Mouse (Mus musculus): ENCODE measurements at regions not wholly inside any gene's neighbourhood (a gene's known extent, or its start where the extent isn't known, plus 50 kb on each side); places are given as distances from the start of the nearest gene placed in this dataset.

DNA sequence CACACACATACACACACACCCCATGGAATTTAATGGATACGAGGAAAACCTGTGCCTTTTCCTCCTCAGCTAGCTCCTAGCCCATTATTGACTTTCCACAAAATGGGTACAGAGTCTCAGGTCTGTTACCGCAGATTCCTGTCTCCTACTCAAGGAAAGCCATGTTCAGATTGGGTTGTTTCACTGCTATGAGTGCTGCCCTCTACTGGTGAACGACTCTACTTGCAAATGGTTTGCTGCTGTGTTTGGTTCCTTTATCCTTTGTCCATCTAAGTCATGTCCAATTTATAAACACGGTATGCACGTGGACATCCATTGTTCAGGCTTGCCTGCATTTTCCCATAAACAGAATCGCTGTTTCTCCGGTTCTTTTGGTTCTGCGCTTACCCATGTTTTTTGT is 144.4 kb upstream of the Acsl4 start:
- H3K4me3 ChIP-seq (replicated peaks; ENCODE audit: low read length): no peak overlapping the region
- no peak overlapping the region for H3K4me2 ChIP-seq (ENCODE audit: low read depth, low read length)
- H3K27me3 ChIP-seq (ENCODE audit: control insufficient read depth, insufficient read depth, low read length): peaks cover 3% of the 10 kb centered on the region; the same call in 1 of the 2 replicates
- WGBS: 34% methylated on average over 8 of the region's 8 CpGs
- no peak overlapping the region for H3K27ac ChIP-seq (ENCODE audit: low read length)
- no peaks in the 10 kb centered on the region for H3K36me3 ChIP-seq (ENCODE audit: control insufficient read depth, insufficient read depth, low read length)
- no peak overlapping the region for H3K9ac ChIP-seq (ENCODE audit: low read length)
- no peak for ATAC-seq (ENCODE audit: insufficient read depth, low FRiP score)
- no peaks in the 10 kb centered on the region for H3K9me3 ChIP-seq (replicated peaks; ENCODE audit: control insufficient read depth, low read length)
- H3K4me1 ChIP-seq (ENCODE audit: control insufficient read depth, insufficient read depth, low read length): no peaks in the 10 kb centered on the region

DNA sequence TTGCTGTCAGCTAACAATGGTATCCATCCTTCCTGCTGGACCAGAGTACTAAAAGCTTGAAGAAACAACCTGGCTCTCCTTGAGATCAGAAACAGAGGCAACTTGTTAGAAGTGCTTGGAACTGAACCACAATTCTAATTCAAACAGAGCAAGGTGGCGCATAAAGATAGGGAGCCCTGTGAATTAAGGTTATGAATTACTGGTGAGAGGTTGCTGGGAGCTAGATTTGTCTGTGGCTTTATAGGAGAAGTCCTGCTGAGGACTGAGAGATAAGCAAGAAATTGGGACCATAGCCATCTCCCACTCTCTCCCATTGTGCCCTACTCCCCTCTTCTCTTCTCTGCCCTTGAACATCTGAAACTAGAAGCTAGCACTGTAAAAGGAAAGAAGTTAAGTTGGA is 145.2 kb upstream of the Acsl4 start:
- H3K27ac ChIP-seq (ENCODE audit: low read length): no peak overlapping the region
- H3K4me2 ChIP-seq (ENCODE audit: low read depth, low read length): no peak overlapping the region
- H3K4me3 ChIP-seq (replicated peaks; ENCODE audit: low read length): no peak overlapping the region
- H3K36me3 ChIP-seq (ENCODE audit: control insufficient read depth, insufficient read depth, low read length): no peaks in the 10 kb centered on the region
- H3K9ac ChIP-seq (ENCODE audit: low read length): no peak overlapping the region
- no peaks in the 10 kb centered on the region for H3K4me1 ChIP-seq (ENCODE audit: control insufficient read depth, insufficient read depth, low read length)
- peaks cover 3% of the 10 kb centered on the region; the same call in 1 of the 2 replicates for H3K27me3 ChIP-seq (ENCODE audit: control insufficient read depth, insufficient read depth, low read length)
- 96% methylated on average over 1 of the region's 1 CpGs for WGBS
- H3K9me3 ChIP-seq (replicated peaks; ENCODE audit: control insufficient read depth, low read length): no peaks in the 10 kb centered on the region
- no peak for ATAC-seq (ENCODE audit: insufficient read depth, low FRiP score)

DNA sequence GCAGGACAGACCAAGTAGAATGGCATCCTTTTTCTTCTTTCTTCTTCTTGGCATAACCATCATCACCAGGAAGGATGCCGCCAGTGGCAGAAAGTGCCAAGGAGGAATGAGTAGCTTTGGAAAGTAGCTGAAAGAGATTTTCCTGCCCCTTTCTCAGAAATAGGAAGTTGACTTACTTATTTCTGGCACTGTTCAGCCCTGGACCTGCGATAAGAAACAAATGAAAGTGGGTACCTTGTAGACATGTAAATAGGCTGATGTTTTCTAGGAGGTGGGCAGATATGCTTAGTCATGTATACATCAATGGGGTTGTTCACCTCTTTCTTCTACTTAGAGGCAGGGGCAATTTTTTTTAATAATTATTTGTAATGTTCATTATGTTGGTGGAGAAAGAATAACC is 145.3 kb upstream of the Tmem164 start:
- no peak overlapping the region for H3K4me3 ChIP-seq (replicated peaks; ENCODE audit: low read length)
- H3K27me3 ChIP-seq (ENCODE audit: control insufficient read depth, insufficient read depth, low read length): peaks cover 3% of the 10 kb centered on the region; the same call in 1 of the 2 replicates
- no peak overlapping the region for H3K27ac ChIP-seq (ENCODE audit: low read length)
- H3K4me2 ChIP-seq (ENCODE audit: low read depth, low read length): no peak overlapping the region
- no peak overlapping the region for H3K9ac ChIP-seq (ENCODE audit: low read length)
- no peak for ATAC-seq (ENCODE audit: insufficient read depth, low FRiP score)
- H3K9me3 ChIP-seq (replicated peaks; ENCODE audit: control insufficient read depth, low read length): no peaks in the 10 kb centered on the region
- 90% methylated on average over 2 of the region's 2 CpGs for WGBS
- no peaks in the 10 kb centered on the region for H3K36me3 ChIP-seq (ENCODE audit: control insufficient read depth, insufficient read depth, low read length)
- H3K4me1 ChIP-seq (ENCODE audit: control insufficient read depth, insufficient read depth, low read length): no peaks in the 10 kb centered on the region

DNA sequence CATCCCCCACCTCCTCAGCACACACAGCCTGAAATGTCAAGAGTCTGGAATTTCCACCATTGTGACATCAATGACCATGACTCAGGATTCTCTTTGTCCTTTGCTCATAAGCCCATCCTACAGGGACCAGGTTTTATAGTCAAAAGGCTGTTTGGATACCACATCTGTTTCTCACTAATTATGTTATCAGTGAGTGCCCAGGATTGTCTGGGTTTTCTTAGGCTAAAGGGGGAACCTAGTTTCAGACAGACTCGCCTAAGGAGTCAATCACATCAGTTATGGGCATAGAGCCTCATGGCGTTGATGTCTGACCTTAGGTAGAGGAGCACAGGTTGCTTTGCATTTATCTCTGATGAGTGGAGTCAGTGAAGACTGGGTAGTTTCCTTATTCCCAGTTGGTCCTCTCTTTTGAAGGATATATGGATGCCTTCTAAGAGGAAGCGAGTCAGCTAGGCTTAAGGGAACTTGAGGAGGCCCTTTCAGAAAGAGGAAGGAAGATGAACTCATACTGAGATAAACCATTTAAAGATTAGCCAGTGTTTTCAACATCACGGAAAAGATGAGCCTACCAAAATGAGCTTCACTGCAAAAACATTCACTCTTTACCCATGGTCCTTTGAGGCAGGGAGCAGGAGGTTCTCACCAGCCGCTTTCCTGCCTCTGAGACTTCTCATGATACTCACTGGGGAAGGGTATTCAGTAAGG is 143.8 kb upstream of the Tmem164 start:
- no peaks in the 10 kb centered on the region for H3K9me3 ChIP-seq (replicated peaks; ENCODE audit: control insufficient read depth, low read length)
- 74% methylated on average over 5 of the region's 5 CpGs for WGBS
- no peak overlapping the region for H3K4me3 ChIP-seq (replicated peaks; ENCODE audit: low read length)
- ATAC-seq (ENCODE audit: insufficient read depth, low FRiP score): no peak
- no peak overlapping the region for H3K9ac ChIP-seq (ENCODE audit: low read length)
- H3K27ac ChIP-seq (ENCODE audit: low read length): no peak overlapping the region
- no peak overlapping the region for H3K4me2 ChIP-seq (ENCODE audit: low read depth, low read length)
- H3K27me3 ChIP-seq (ENCODE audit: control insufficient read depth, insufficient read depth, low read length): peaks cover 3% of the 10 kb centered on the region; the same call in 1 of the 2 replicates
- H3K36me3 ChIP-seq (ENCODE audit: control insufficient read depth, insufficient read depth, low read length): no peaks in the 10 kb centered on the region
- no peaks in the 10 kb centered on the region for H3K4me1 ChIP-seq (ENCODE audit: control insufficient read depth, insufficient read depth, low read length)

DNA sequence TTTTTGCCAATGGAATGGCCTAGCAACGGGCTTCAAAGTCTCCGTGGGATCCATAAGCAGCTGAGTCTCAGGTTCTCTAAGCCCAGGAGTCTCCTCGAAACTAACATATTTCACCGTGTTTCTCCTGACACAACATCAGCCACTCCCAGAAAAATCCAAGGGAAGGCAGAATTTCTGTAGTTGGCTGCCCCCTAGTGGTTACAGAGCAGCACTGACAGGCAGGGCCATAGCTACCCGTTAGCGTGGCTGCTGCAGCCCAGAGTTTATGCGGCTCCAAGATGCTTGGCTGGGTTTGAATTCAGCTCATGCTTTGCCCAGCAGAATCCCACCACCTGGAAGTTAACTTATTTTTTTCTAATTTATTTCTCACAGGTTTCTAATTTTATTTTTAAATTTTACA is 140.9 kb upstream of the Tmem164 start:
- Histone ChIP-seq H3K27ac (ENCODE audit: low read length) (no peak overlapping the region), H3K4me1 (ENCODE audit: control insufficient read depth, insufficient read depth, low read length) (no peaks in the 10 kb centered on the region), H3K9me3 (replicated peaks; ENCODE audit: control insufficient read depth, low read length) (no peaks in the 10 kb centered on the region), H3K9ac (ENCODE audit: low read length) (no peak overlapping the region), H3K36me3 (ENCODE audit: control insufficient read depth, insufficient read depth, low read length) (no peaks in the 10 kb centered on the region), H3K27me3 (ENCODE audit: control insufficient read depth, insufficient read depth, low read length) (no peaks in the 10 kb centered on the region), H3K4me2 (ENCODE audit: low read depth, low read length) (peak overlapping the region; percentile 42), H3K4me3 (replicated peaks; ENCODE audit: low read length) (no peak overlapping the region)
- 11% methylated on average over 7 of the region's 7 CpGs for WGBS
- peak; percentile 60; the same call in 1 of the 2 replicates for ATAC-seq (ENCODE audit: insufficient read depth, low FRiP score)

DNA sequence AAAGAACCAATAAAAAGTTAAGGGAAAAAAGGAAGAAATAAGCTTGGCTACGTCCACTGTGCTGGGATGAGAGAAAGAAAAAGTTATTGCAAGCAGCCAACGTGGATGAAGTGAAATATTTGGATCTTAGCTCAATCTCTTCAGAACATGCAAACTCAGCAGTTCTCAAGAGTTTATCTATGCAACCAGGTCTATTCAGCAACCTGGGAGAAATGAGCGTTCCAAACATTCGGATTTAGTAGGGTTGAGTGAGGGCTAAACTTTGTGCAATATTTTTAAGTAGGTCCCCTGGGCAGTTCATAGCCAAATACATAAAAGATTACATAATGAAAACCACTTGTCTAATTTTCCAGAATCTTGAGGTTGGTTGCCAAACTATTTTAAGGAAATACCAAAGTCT is 129.0 kb upstream of the Tmem164 start:
- Histone ChIP-seq H3K9ac (ENCODE audit: low read length) (no peak overlapping the region), H3K4me1 (ENCODE audit: control insufficient read depth, insufficient read depth, low read length) (no peaks in the 10 kb centered on the region), H3K27ac (ENCODE audit: low read length) (no peak overlapping the region), H3K4me2 (ENCODE audit: low read depth, low read length) (no peak overlapping the region), H3K27me3 (ENCODE audit: control insufficient read depth, insufficient read depth, low read length) (no peaks in the 10 kb centered on the region), H3K36me3 (ENCODE audit: control insufficient read depth, insufficient read depth, low read length) (no peaks in the 10 kb centered on the region), H3K4me3 (replicated peaks; ENCODE audit: low read length) (no peak overlapping the region), H3K9me3 (replicated peaks; ENCODE audit: control insufficient read depth, low read length) (no peaks in the 10 kb centered on the region)
- WGBS: 70% methylated on average over 4 of the region's 4 CpGs
- ATAC-seq (ENCODE audit: insufficient read depth, low FRiP score): no peak

DNA sequence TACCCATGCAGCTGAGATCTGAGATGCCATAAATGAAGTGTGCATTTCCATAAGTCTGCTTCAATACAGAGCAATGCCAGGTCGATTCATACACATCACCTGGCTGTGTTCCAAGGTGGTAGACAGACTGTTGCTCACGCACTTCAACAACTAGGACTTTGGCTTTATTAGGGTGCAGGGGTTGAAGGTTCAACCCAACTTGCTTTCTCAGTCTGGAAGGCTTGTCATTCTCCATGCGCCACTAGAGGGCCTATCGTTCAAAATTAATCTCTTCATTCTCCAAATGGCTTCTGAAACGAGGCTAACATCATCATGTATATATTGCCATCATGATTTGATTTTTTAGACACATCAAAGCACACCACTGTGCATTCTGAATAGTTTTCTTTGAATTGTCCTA is 127.0 kb upstream of the Tmem164 start:
- no peak for ATAC-seq (ENCODE audit: insufficient read depth, low FRiP score)
- Histone ChIP-seq H3K4me1 (ENCODE audit: control insufficient read depth, insufficient read depth, low read length) (no peaks in the 10 kb centered on the region), H3K27me3 (ENCODE audit: control insufficient read depth, insufficient read depth, low read length) (no peaks in the 10 kb centered on the region), H3K9me3 (replicated peaks; ENCODE audit: control insufficient read depth, low read length) (no peaks in the 10 kb centered on the region), H3K27ac (ENCODE audit: low read length) (no peak overlapping the region), H3K4me2 (ENCODE audit: low read depth, low read length) (no peak overlapping the region), H3K4me3 (replicated peaks; ENCODE audit: low read length) (no peak overlapping the region), H3K9ac (ENCODE audit: low read length) (no peak overlapping the region), H3K36me3 (ENCODE audit: control insufficient read depth, insufficient read depth, low read length) (no peaks in the 10 kb centered on the region)
- WGBS: 9% methylated on average over 5 of the region's 5 CpGs

DNA sequence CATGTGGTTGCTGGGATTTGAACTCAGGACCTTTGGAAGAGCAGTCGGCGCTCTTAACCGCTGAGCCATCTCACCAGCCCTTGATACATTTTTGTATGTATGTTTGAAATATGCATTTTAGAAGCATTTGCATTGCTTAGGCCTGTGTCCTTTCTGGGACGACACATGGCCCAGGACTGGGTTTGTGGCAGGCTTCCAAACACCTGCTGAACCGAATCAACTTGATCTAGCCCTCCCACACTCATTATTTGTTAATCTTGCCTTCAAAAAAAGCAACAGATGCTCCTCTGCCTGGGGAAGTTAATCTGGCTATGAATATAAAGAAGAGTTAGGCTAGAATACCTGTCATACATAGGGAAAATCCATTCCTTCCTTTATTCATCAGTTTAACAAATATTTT is 123.7 kb upstream of the Tmem164 start:
- H3K27me3 ChIP-seq (ENCODE audit: control insufficient read depth, insufficient read depth, low read length): peaks cover 4% of the 10 kb centered on the region; the same call in 1 of the 2 replicates
- H3K9ac ChIP-seq (ENCODE audit: low read length): no peak overlapping the region
- no peaks in the 10 kb centered on the region for H3K9me3 ChIP-seq (replicated peaks; ENCODE audit: control insufficient read depth, low read length)
- ATAC-seq (ENCODE audit: insufficient read depth, low FRiP score): no peak
- WGBS: 77% methylated on average over 5 of the region's 5 CpGs
- no peaks in the 10 kb centered on the region for H3K36me3 ChIP-seq (ENCODE audit: control insufficient read depth, insufficient read depth, low read length)
- no peak overlapping the region for H3K4me3 ChIP-seq (replicated peaks; ENCODE audit: low read length)
- no peak overlapping the region for H3K4me2 ChIP-seq (ENCODE audit: low read depth, low read length)
- no peaks in the 10 kb centered on the region for H3K4me1 ChIP-seq (ENCODE audit: control insufficient read depth, insufficient read depth, low read length)
- no peak overlapping the region for H3K27ac ChIP-seq (ENCODE audit: low read length)

DNA sequence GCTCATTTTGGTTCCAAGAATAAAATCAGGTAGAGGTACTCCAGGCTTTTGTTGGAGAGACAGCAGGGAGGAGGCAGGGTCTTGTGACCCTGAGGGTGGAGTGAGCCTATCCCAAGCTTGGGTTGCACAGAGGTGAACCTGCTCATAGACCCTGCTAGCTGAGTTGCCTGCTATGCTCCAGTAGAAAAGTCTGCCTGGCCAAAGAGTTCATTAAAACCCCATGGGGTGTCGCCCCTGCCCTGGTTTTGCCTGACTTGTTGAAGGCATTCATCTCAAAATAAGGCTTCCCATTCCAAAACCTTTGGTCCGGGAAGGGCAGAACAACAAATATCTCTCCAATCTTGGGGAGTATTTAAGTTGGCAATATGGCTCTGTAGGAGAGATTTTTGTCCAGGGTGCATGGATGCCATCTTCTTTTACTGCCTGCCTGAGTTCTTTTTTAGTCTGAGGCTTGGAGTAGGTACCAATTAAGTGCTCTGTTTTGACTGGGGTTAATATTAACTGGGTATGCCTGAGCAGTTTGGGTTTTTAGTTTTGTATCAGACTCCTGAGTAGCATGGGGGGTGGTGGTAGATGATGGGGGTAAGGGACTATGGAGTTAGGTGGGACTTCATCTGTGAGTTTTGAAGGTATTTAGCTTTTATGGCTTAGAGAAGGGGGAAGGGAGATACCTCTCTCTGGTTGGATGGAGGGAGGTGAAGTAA is 120.8 kb upstream of the Tmem164 start:
- Histone ChIP-seq H3K4me3 (replicated peaks; ENCODE audit: low read length) (no peak overlapping the region), H3K9me3 (replicated peaks; ENCODE audit: control insufficient read depth, low read length) (no peaks in the 10 kb centered on the region), H3K4me1 (ENCODE audit: control insufficient read depth, insufficient read depth, low read length) (no peaks in the 10 kb centered on the region), H3K4me2 (ENCODE audit: low read depth, low read length) (no peak overlapping the region), H3K9ac (ENCODE audit: low read length) (no peak overlapping the region), H3K27me3 (ENCODE audit: control insufficient read depth, insufficient read depth, low read length) (peaks cover 7% of the 10 kb centered on the region; the same call in 1 of the 2 replicates), H3K27ac (ENCODE audit: low read length) (no peak overlapping the region), H3K36me3 (ENCODE audit: control insufficient read depth, insufficient read depth, low read length) (no peaks in the 10 kb centered on the region)
- no peak for ATAC-seq (ENCODE audit: insufficient read depth, low FRiP score)
- WGBS: 49% methylated on average over 2 of the region's 2 CpGs

Measured in stomach, embryonic 16.5 days (tissue).